Mouse (Mus musculus) spleen, adult 2 months (tissue): ENCODE measurements around the gene Fam3c.

Experiments used
- CTCF ChIP-seq: fragments of 200-500 bp; IDR thresholded peaks from 2 replicates; pipeline ENCODE4 v1.5.1; 2011; ENCODE audit warnings: mild to moderate bottlenecking, inconsistent platforms; ENCODE audit not compliant: insufficient read depth, insufficient read length, insufficient replicate concordance; ENCODE audit errors: extremely low read depth
- POLR2A ChIP-seq: fragments of 200-500 bp; IDR thresholded peaks from 2 replicates; pipeline ENCODE4 v1.6.1; 2011; ENCODE audit warnings: low read depth, low read length, inconsistent platforms

DNA sequence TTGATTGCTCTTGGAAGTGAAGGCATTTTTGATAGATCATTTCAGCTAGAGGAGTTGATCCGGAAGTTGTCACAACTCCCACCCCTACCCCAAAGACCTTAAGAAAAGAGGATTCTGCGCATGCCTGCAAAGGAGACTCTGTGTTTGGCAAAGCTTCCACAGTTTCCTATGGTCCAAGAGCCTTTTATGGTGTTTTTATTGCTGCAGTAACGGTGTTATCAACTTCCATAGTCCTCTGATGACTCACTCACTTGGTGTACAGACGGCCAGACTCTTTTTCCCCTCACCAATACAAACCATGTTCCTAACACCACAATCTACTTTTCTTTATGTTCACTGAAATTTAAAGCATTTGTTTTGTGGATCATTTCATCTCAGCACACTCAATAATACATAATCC is 97.3 kb downstream of the Fam3c start:
- TF ChIP-seq POLR2A = no peak
- no peak for TF ChIP-seq CTCF
